Mouse (Mus musculus): ENCODE measurements at regions not wholly inside any gene's neighbourhood (a gene's known extent, or its start where the extent isn't known, plus 50 kb on each side); places are given as distances from the start of the nearest gene placed in this dataset.
A peak's percentile ranks its signal among the peaks of the same experiment; 100 is the strongest.

DNA sequence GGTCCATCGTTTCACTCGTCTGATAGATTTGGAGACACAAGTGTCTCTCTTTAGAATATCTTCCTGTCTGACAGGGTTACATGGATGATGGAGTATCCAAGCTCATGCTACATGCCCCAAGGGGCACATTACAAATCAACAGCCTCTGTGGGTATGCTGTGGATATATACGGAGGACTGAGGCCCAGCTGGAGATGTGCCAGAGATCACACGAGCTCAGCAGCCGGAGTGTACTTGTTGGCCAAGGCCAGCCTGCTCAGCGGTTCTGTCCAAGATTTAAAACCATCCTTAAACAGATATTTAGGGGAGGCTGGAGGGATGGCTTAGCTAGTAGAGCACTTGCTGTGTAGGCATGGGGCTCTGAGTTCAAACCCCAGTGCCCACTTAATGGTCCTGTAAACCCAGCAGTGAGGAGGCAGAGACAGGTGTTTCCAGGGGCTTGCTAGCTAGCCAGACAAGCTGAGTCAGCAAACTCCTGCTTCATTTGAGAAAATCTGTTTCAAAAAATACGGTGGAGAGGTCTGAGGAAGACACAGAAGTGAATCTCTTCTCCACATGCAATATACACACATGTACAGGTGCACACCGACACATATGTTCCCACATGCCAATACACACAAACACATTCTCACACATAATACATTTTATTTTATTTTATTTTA, 85.6 kb upstream of the Aldh1b1 start:
- no peak for DNase-seq (ENCODE audit: low read depth, low spot score)

DNA sequence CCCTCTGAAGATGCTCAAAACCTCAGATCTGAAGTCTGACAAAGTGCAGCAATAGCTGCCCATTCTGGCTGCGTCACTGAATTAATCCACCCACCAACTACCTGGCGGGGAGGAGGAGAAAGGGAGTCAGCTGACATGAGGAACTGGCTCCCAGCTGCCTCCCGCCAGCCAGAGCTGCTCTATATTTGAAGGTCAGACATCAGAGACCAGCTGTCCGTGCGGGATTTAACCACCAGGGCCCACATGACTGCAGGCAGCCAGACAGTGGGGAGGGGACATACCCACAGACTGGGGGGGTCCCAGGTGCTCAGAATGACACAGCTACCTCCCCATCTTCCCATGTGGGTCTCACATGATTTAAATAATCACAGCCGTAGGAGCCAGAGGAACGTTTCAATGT, 94.8 kb upstream of the Aldh1b1 start:
- DNase-seq (ENCODE audit: low read depth, low spot score) = peak; percentile 39

DNA sequence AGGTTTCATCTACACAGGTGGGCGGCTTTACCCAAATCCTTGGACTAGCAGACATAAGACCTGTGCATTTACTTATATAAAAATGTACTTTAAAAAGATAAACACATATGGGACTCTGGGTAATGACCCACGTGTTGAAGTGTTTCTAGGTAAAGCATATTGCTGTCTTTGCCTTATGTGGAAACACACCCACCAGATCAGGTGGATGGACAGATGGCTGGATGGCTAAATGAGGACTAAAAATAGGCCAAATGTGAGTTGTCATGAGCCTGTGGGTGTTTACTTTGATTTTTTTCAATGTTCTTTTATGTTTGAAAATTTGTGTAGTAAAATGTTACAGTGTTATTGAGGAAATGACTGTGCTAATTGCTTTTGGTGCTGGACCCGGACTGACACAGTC, 99.2 kb upstream of the Aldh1b1 start:
- peak; percentile 87 for DNase-seq (ENCODE audit: low read depth, low spot score)

DNA sequence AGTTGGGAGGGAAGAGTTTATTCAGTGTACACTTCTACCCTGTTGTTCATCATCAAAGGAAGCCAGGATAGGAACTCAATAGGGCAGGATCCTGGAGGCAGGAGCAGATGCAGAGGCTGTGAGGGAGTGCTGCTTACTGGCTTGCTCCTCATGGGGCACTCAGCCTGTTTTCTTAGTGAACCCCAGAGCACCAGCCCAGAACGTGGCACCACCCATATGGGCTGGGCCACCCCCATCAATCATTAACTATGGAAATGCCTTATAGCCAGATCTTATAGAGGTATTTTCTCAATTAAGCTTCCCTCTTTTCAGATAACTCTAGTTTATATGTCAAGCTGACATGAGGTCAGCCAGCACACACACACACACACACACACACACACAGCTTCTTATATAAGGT, 103.6 kb upstream of the Aldh1b1 start:
- no peak for DNase-seq (ENCODE audit: low read depth, low spot score)

DNA sequence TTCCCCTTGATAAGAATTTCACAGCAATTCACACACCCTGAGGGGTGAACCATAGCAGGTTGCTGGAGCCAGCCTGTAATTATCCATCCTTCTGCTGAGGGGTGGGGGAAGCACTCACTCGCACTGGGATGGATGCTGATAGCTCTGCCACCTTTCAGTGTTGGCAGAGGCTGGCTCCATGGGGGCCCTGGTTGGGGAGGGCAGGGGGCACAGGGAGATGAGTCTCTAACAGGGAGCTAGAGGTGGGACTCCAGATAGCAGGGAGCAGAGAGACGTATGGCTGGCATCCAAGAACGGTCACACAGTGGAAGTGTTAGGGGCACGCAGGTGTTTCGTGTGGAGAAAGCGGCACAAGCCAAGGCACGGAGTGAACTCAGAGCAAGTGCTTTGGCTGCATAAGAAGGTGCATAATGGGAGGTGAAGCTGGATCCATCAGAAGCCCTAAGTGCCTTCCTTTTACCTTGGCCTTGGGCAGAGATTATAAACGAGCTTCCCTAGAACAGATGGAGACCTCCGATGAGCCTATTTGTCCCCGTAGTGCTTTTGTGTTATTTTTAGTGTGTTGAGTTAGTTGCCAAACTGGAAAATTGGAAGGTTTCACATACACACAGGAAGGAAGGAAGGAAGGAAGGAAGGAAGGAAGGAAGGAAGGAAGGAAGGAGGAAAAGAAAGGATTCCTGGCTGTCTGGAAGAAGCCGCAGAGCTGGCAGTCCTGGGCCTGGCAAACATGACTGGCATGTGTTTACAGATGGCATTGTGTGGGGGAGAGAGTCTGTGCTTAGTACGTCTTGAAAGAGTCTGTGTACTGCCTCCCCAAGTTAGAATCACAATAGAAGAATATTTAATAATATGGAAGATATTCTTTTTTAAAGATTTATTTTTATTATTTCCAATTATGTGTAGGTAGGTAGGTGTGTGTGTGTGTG, 108.6 kb upstream of the Aldh1b1 start:
- DNase-seq (ENCODE audit: low read depth, low spot score) = peak; percentile 79

DNA sequence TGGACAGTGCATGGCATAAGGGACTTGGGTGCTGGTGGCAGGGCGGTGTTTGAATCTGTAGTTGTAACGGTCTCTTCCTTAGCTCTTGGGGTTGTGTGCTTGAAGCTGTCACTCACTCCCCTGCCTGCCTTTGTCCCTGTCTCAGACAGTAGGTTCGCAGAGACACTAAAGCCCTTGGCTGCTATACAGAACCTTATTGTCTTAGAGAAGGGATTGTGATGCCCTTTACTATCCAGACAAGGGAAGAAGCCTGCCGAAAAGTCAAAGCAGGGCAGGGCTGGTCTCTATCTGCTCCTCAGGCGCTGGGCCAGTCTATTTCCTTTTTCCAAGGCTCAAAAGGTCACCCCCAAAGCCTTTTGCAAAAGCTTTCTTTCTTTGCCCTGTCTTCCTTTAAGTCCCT, 109.2 kb upstream of the Aldh1b1 start:
- DNase-seq (ENCODE audit: low read depth, low spot score) = no peak

DNA sequence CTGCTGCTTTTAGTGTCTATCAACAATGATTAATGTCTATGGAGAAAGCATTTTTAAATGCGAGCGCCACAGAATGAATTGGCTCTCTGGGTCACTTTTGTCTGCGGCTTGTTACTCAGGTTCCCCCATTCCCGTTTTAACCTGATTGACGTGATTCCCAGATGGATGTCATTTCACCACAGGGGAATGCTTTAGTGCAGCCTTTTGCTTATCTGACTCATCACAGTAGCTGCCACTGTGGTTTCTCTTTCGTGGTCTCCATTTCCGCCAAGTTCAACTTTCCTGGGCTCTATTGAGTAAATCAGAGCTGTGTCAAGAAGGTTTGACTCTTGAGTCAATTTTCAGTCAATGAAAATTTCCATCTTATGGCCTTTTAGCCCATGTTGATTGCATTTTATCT, 110.6 kb upstream of the Aldh1b1 start:
- DNase-seq (ENCODE audit: low read depth, low spot score) = no peak

DNA sequence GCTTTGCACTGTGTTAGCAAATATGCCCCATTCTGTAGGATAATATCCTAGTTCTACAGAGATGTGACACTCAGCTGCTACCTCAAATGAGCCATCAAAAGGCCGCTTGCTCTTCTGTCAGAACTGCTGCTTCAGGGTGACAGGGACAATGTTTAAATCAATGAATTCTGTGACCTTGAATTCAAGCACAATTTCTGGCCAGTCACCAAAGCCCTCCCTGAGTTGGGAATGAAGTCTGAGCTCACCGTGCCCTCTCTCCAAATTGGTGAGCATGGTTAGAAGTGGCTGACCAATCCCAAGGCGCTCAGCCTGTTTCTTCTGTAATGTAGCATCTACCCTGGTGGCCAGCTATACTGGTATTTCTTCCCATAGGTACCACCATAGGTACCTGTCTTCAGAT, 113.8 kb upstream of the Aldh1b1 start:
- no peak for DNase-seq (ENCODE audit: low read depth, low spot score)

DNA sequence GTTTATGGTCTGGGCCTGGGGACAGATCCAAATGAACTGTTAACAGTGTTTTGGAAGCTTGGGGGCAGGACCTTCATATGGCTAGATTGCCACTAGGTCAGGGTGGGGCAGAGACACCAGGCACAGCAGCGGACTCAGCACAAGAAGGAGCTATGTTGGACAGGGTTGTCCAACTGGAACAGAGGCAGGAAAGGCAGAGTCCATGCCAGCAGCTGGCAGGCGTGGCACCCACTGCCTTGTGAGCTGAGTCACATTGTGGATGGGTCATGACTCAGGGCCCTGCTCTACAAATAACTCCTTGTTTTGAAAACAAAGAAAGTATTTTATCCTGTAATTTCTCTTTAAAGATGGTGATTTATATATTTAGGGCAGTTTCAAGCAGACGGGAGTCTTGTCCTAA, 115.6 kb upstream of the Aldh1b1 start:
- DNase-seq (ENCODE audit: low read depth, low spot score) = peak; percentile 85

DNA sequence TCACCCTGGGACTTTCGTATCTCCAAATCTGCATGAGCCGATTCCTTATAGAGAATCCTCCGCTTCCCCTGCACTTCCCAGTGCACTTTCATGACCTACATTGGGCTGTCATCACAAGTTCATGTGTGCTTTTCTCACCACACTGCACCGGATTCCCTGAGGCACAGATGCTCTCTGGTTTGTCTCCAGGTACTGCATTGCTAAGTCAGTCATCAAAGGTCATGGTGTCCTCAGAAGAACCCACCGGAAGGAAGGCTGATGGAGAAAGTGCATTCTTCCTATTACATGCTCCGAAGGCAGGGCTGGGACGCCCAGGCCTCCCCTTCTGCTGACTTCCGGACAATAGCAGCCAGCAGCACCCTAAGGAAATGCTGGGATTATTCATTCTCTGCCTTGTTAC, 116.1 kb upstream of the Aldh1b1 start:
- DNase-seq (ENCODE audit: low read depth, low spot score) = no peak

DNA sequence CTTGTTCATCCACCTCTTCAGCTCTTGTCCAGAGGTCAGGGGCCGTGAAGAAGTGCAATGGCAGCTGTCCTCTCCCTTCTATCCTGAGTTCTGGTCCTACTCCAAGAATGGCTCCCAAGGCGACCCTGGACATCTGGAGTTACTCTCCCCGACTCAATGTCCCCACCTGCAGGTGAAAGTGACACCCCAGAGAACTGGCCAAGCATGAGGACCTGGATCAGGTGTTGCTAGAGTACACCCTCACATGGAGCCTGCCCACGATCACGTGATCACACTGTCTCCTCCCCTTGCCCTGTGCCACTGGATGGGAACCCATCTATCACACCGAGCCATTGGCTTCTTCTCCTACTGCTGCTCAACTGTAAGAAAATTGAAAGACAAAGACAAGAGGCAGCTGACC, 122.7 kb upstream of the Aldh1b1 start:
- DNase-seq (ENCODE audit: low read depth, low spot score) = no peak

DNA sequence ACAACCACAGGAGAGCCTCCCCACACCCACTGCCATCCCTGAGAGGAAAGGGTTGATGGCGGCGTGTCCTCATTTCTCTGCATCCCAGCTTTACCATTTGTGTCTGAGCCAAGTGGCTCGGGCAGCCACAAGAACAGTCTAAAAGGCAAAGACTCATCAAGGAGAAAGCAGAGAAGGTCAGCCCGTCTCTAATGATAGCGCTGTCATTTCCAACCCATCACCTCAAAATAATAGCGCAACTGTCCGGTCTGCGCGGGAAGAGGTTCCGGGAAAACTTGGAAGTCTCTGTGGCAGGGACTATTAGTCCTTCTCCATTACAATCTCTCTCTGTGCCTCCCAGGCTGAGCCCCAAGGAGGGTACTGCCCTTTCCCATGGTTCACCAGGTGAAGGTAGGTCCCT, 124.5 kb upstream of the Aldh1b1 start:
- DNase-seq (ENCODE audit: low read depth, low spot score) = no peak

DNA sequence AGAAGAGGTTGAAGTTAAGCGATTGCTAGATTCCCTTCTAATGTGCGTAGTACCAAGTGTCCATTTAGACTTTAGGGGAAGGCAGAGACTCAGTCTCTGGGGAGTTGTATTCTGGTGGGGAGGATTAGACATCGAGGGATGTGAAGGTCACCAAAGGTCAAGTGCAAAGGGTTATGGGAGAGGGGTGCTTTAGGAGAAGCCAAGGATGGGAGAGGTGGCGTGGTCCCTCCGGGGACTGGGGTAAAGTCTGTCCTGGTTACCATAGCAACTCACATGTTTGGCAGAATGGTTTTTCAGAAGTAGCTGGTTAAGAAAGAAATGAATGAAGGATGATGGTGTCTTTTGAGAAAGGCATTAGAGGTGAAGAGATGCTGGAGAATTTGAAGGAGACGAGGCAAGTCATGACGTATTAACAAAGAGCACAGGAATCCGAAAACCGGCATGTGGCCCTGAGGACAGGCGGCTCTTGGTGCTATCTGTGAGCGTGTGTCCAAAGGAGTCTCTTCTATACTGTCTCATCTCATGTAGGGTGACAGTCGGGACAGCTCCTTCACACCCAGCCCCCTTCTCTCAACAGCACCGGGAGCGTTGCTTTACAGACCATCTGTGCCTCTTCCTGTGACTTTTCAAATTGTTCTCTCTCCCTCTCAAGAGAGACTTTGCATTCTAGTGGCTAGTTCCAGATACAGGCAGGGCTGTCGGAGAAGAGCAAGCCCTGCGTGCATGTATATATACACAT, 125.6 kb upstream of the Aldh1b1 start:
- DNase-seq (ENCODE audit: low read depth, low spot score) = peak; percentile 67

DNA sequence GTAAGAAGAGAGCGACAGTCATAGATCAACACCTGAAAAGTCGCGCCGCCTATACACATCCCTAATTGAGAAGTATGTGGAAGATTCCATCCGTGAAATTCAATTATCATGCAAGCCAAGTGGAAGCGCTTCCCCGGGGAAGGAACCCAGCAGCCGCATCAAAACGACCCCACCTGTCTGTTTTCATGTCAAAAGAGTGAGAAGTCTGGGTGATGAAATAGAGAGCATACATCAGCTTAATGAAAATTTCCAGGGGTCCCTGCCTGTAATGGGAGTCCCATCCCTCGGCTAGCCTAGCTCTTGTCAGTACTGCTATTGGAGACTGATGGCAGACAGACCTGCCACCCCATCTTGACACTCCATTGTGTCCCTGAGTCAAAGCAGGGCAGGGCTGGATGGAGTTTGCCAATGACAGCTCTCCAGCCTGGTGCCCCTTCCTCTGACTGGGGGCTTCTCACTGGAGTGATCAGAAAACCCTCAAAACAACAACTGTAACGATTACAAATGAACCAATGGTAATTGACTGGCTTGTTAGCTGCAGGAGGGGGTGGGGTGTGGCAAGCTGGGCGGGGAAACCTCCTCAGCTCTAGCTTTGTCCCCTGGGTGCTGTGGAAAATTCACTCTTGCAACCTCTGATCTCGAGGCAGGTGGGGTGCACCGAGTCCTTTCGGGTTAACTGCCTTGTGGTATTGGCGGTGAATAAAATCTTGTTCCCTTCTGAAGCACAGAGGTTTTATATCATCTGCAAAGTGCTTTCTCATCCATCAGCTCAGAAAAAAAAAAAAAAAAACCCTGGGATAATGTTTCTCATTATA, 126.4 kb upstream of the Aldh1b1 start:
- DNase-seq (ENCODE audit: low read depth, low spot score) = no peak

DNA sequence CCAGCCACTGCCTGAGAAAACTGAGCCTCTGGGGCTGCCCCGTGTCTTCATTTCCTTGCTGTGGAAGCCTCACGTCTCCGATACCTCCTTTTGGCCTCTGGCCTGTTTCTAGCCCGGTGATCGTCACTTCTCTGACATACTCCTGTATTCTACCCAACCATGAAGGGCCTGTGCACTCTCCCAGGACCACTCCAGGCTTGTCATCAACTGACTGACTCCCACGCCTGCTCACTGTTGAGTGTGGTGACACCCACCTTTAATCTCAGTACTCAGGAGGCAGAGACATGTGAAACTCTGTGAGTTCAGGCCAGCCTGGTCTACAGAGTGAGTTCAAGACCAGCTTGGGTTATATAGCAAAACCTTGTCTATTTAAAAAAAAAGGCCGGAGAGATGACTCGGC, 132.1 kb upstream of the Shb start:
- no peak for DNase-seq (ENCODE audit: low read depth, low spot score)

DNA sequence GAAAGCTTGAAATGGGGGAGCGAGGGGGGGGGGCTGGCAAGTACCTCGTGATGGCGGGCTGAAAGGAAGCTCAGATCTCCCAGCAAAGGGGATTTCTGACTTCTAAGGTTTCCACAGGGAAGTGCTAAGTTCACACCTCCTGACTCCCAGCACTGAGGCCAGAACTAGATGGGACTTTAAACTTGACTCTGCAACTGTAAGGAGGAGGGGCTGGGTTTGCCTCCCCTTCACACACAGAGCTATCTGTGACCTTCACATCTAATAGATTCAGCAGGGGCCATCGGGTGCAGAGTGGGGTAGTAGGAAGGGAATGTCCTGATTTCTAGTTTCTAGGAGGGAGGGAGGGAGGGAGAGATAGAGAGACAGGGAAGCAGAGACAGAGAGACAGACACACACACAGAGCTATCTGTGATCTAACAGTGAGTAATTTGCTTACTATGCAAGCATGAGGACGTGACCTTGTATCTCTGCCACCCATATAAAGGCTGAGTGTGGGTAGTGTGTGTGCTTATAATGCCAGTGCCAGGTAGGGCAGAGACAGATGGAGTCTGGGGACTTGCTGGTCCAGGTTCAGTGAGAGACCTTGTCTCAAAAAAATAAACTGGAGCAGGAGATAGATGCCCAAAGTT, 125.2 kb upstream of the Shb start:
- DNase-seq (ENCODE audit: low read depth, low spot score) = no peak

DNA sequence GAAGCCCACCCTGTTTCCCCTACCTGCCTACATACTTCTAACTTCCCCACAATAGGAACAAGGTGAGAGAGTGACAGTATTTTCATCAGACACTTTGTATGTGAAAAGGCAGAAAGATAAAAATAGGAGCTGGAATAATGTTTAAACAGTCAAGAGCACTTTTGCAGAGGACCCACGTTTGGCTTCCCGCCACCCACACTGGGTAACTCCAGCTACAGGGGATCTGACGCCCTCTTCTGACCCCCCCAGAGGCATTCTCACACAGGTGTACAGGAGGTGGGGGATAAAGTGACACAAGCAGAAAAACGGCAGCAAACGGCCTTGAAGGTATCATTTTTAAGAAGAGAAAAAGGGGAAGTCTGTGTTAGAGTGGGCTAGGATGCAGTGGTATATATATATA, 123.5 kb upstream of the Shb start:
- no peak for DNase-seq (ENCODE audit: low read depth, low spot score)

DNA sequence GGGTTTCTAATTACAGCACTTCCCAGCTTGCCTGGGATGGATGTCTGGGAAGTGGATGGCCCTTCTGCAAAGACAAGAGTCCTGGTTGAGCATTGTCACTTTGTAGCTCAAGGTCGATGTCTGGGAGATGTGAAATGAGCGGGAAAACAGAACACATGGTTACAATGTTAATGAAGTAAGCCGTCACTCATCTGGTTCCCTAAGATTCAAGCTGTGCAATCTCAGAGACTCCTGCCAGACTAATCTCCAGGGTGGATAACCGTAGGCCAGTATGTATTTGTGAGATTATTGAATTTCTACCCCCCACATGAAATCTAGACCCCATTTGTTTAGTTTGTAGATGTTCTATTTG, 122.5 kb upstream of the Shb start:
- no peak for DNase-seq (ENCODE audit: low read depth, low spot score)

DNA sequence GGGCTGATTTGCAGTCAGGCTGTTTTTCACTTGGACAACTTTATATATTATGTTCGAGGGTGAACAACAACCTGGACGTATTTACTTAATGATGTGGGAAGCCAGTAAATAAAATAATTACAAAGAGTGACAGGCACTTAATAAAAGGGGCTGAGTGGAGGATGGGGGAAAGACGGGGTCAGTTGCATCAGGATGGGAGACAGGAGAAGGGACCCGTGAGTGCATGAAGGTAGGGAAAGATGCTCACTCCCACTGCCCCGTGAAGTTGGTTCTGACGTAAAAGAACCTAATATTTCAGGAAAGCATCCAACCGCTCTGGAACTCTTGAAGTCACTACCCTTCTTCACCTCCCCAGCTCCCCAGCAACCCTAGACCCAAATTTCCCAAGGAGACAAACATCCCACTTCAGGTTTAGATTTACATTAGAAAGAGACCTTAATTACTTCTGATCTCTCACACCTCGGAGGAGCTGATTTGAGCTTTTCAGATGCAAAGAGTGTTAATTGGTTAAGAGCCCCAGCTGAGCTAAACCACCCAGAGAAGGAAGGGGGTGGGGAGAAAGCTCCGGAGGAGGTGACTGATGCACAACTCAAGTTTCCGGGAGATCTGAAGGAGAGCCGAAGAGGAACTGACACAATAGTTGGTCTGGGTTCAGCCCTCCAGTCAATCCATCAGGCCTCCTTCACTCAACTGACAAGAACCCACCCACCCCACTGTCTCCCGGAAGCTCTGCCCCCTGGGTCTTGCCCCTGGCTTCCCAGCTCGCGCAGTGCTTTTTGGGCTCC, 121.9 kb upstream of the Shb start:
- peak; percentile 29 for DNase-seq (ENCODE audit: low read depth, low spot score)

DNA sequence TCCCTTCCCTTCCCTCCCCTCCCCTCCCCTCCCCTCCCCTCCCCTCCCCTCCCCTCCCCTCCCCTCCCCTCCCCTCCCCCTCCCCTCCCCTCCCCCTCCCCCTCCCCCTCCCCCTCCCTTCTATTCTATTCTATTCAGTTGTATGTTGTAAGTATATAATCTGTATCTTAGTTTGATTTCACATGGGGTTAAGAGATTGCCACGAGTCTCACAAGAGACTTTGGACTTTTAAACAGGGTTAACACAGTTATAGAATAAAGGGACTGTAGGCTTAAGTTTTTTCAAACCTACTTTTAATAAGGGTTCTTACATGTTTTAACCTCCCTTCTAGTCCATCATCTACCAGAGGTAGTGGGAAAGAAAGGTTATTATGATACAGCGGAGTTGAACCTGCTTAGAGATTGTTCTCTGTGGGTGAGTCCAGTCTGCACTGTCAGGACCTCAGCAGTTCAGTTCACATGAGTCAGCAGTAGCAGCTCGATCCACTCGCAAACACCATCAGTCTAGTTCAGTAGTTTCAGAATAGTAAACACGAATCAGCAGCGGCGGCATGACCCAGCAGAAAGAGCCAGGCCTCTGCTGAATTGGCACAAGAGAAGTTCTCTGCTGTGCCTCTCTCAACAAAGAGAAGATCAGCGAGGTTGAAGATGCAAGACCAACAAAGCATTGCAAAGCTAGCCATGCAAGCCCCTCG, 116.8 kb upstream of the Shb start:
- DNase-seq (ENCODE audit: low read depth, low spot score) = no peak
